Mouse (Mus musculus): ENCODE results near the gene Prkg1.

DNA sequence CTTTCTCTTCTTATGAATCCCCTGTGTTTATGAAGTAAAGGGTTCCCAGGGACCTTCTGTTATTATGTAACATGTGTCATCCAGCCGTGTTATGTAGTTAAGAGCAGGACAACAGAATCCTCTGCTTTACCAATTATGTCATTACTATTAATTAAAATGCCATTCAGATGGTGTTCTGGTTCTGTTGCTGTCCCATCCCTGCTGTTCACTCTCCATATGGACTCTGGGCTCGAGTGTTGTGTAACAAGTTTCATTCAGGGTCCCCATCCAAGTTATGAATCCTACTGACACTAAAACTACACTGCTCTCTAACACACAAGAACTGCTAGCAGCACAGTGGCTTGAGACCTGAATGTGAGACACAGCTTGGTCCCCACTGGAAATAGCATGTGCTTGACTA is 102.0 kb downstream of the Prkg1 start:
- TF ChIP-seq CTCF (IDR thresholded peaks at IDR 0.05; ENCODE audit: extremely low read depth, insufficient read depth, low read length) (no peak), POLR2A (IDR thresholded peaks at IDR 0.05; ENCODE audit: extremely low read depth, insufficient read depth, low read length) (no peak)
